Mouse (Mus musculus) cerebellum, adult (tissue): ENCODE measurements at regions not wholly inside any gene's neighbourhood (a gene's known extent, or its start where the extent isn't known, plus 50 kb on each side); places are given as distances from the start of the nearest gene placed in this dataset.

Experiments used
- ATAC-seq: cut with Nextera tagmentation; 2 replicates; pipeline ENCODE4 v1.9.2; 2017; ENCODE audit warnings: mild to moderate bottlenecking, moderate library complexity, mixed read lengths; ENCODE audit not compliant: insufficient number of reproducible peaks, low FRiP score, low TSS enrichment

GRCm38 (mm10) chr2:51015360-51016128 is 133.4 kb downstream of the Rnd3 start:
- ATAC-seq = no peak

DNA sequence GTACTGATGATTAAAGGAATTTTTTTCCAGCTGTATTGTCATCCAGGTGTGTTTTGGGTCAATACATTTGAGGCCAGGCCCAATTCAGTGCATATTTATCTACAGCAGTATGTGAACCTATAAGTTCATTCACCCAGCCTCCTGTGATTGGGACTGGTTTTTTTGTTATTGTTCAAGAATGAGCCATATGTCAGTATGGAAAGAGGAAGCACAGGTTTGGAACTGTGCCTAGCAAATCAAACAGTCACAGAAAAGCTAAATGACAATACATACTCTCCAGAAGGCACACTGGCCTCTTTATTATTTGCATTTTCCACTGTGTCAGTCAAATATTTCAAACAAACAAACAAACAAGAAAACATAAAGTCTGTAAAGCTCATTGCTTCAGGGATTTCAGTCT is 134.7 kb downstream of the Rnd3 start:
- no peak for ATAC-seq

DNA sequence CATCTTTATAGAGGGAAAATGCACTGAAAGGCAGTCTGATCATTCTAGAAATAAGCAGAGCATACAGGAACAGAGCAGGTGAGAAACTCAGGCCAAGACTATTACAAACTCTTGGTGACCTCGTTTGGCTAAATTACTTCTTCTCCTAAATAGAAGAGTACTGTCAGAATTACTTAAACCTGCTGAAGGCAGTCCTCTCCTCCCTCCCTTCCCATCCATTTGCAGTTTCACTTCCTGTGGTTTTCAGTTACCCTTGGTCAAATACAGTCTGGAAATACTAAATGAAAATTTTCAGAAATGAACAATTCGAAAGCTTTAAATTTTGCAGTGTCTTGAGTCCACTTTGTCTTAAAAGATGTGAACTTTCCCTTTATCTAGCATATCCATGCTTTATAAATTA is 135.8 kb downstream of the Rnd3 start:
- ATAC-seq = no peak

DNA sequence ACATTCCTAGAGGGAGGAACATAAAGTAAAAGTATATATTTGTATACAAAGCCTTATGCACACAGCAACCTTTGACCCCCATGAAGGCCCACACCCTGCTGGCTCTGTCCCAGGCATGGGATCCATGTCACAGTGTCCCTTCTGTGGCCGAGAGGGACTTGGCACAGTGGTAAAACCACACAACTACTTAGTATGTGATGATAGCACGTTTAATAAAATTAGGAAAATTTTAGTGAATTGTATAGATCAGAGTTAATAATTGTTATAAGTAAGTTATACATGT is 140.7 kb downstream of the Rnd3 start:
- no peak for ATAC-seq

GRCm38 (mm10) chr2:51007409-51008250 is 141.3 kb downstream of the Rnd3 start:
- ATAC-seq = no peak

GRCm38 (mm10) chr2:51006818-51007217 is 142.1 kb downstream of the Rnd3 start:
- ATAC-seq = no peak

DNA sequence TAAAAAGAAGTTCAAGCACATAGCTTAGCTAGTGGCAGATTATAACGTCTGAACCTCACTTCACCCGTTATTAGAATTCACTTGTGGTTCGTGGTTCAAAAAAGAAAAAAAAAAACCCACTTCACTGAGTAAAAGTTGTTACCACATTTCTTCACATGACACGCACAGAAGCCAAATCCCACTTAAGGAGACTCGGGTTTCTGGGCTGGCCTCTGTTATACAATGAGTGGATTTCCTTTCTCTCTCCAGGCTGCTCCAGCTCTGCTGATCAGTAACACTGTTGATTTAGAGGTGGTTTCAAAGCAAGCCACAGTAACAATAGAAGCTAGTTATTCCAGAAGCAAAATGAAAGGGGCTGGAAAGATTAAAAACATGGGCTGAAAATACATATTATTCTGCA is 147.4 kb downstream of the Rnd3 start:
- ATAC-seq = no peak

DNA sequence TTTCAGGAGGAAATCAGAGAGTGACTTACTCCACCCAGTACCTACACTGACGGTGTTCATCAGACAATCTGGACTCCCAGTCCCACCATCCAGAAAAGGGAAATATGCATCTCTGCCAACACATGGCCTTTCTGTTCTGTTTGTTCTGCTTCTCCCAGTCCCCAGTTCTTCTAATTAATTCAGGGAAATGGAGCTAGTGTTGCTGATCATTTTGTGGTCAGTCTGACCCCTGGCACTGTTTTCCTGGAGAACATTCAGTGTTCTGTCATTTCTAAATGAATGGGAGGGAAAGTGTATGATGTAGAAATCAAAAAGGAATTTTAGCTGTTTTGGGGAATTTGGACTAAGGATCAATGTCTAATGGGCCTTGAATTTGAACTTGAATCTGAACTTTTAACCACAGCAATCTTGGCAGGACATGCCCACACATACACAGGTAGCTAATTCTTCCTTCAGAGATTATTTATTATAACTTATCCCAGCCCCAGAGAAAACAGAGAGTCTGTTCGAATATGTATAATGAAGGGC is 165.0 kb downstream of the Rnd3 start:
- ATAC-seq = no peak

DNA sequence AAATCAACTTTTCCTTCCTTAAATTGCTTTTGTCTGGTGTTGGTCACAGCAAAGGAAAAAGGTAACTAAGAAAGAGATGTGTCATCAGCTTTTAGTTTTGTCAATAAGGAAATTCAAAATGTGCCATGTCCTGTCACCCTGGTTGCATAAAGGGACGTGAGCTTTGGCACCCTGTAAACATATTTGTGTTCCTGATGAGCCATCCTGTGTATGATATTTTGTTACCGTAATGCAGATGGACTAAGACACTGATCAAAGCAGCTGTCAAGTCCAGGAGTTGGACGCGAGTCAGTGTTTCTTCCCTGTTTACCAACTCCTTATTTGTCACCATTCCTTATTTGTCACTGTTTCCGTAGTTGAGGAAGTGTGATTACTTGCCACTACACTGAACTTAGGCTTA is 166.3 kb downstream of the Rnd3 start:
- no peak for ATAC-seq

DNA sequence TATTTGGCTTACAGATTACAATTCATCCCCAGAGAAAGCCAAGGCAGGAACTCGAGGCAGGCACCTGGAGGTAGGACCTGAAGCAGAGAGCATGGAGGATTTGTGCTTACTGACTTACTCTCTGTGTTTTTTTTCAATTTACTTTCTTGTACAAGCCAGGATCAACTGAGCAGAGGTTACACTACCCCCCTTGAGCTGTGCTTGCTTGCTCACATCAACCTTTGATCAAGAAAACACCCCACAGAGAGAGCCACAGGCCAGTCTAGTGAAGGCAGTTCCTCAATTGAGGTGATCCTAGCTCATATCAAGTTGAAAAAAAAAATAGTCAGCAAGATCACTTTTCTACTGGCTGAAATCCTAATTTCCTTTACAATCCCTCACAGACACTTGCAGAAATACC is 170.6 kb downstream of the Rnd3 start:
- ATAC-seq = no peak

DNA sequence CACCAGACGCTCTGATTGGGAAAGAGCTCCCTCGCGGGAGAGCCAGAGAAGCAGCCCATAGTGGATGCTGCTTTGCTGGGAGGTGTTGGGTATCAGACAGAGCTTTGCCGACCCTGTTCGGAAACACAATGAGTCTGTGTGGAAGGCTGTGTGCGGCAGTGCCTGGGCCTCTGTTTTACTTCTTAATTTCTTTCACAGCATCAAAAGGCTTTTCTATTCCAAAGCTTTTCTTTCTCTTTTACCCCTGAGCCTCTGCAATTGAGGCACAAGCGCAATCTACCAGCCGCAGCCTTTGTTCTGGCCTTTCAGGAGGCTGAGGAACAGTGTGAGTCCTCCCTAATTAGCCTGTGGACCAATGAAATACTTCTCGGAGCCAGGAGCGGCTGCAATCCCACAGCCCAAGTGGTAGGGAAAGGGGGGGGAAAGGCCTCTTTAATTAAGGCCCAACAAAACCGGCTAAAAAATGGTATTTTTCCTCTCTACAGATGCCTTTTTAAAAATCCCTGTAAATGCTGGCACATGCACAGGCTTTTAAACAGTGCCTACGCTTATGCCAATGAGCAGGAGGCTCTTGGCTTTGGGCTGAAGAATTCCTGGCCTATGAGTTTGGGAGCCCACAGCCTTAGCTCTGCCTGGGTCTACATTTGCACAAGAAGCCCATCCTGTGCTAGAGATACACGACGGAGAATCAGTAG is 177.6 kb downstream of the Rnd3 start:
- ATAC-seq = peak; percentile 80; the same call in 1 of the 2 replicates

DNA sequence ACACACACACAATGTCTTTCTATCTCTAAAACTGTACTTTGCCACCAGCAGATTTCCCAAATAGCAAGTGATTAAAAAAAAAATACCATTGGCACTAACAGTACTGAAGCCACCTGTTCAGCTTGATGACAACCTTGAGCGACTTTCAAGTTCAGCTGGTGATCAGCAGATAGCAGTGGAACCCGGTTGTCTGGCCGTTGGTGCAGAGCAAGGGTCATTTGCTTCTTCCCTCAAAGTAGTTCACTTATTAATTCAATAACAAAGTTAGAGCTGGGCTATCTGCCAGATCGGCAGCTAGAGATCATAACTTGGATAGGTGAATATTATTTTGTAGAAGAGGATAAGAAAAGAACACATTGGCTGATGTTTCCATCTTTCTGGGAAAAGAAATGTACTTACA is 180.5 kb downstream of the Rnd3 start:
- no peak for ATAC-seq

DNA sequence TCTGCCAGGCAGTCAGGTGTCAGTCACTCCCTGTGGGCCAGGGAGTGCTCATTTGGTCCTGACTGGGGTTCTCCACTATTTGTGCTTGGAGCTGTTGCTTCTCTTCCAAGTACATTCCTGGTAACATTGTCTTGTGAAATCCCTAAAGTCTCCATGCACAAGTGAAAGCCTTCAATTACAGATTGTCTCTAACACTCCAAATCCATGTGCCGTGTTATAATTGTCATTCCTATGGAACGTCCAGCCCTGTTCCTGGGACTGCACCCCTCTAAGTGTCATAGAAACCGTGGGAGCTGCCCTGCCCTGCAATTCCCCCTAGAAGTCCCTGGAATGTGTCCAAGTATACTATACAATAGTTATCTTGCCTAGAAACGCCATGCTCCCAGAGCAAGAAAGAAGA is 181.1 kb downstream of the Rnd3 start:
- no peak for ATAC-seq

GRCm38 (mm10) chr2:50967133-50967532 is 181.8 kb downstream of the Rnd3 start:
- ATAC-seq = no peak

DNA sequence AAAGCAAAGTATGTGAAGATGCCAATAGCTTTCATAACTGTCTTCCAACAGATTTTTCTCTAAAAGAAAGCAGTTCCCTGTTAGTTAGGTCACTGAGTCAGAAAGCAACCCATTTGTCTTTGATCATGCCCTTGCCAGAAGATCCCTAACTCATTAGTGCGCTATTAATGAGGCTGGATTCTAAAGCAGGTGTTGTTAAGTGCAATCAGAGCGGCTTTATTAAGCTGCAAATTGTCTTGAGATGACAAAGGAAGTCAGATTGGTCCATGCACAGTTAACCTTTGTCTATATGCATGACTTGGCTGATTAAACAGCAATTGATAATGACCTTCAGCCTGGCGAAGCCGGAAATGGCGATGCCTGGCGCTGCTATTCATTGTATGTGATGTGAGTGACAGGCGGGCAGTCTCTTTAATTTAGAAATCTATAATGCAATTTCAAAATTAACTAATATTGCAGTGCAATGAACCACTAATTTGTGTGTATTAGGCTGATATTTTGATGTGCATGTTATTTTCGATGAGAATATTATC is 183.4 kb downstream of the Rnd3 start:
- no peak for ATAC-seq

- no peak for ATAC-seq
These were observed 184.8 kb downstream of the Rnd3 start for GRCm38 (mm10) chr2:50964062-50964461.

- no peak for ATAC-seq
These were observed 187.9 kb downstream of the Rnd3 start for GRCm38 (mm10) chr2:50961049-50961448.

DNA sequence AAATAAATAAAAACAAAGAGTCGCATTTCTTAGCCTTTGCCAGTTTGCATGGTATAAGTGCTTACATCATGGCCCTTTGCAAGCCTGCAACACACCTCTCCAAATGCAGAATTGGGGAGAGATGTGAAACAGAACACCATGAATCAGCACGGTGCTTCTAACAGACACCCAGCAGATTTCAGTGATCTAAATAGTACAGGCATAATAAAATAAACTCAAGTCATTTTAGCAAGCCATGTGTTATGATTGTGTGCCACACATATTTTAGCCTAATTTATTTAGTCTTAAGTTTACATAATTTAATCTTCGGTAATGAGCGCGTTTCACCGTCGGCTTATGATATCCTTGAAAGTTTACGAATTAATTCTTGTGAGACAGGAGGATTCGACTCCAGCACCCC is 189.6 kb downstream of the Rnd3 start:
- no peak for ATAC-seq

GRCm38 (mm10) chr2:50954361-50955066 is 194.4 kb downstream of the Rnd3 start:
- no peak for ATAC-seq

DNA sequence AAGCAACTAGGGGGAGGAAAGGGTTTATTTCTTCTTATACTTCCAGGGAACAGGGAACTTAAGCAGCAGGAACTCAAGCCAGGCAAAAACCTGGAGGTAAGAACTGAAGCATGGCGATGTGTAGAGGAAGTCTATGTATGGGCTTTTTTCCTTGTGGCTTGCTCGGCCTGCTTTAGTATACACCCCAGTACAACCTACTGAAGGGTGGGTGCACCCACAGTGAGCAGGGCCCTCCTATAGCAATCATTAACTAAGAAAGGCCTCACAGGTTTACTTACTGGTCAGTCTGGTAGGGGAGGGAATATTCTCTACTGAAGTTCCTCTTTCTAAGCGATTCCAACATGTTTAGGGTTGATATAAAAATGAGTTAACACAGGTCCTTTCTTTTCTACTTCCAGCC is 197.9 kb downstream of the Rnd3 start:
- no peak for ATAC-seq
